Mouse (Mus musculus): ENCODE data around the gene Htt.

DNA sequence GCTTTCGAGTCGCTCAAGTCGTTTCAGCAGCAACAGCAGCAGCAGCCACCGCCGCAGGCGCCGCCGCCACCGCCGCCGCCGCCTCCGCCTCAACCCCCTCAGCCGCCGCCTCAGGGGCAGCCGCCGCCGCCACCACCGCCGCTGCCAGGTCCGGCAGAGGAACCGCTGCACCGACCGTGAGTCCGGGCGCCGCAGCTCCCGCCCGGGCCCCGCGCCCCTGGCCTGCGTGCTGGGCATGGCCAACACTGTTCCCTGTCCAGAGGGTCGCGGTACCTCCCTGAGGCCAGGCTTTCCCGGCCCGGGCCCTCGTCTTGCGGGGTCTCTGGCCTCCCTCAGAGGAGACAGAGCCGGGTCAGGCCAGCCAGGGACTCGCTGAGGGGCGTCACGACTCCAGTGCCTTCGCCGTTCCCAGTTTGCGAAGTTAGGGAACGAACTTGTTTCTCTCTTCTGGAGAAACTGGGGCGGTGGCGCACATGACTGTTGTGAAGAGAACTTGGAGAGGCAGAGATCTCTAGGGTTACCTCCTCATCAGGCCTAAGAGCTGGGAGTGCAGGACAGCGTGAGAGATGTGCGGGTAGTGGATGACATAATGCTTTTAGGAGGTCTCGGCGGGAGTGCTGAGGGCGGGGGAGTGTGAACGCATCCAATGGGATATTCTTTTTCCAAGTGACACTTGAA is 533 bp downstream of the Htt start:
- TF ChIP-seq CTCF (IDR thresholded peaks at IDR 0.05; ENCODE audit: insufficient read depth, low read length) = no peak
- TF ChIP-seq POLR2A (IDR thresholded peaks at IDR 0.05; ENCODE audit: borderline replicate concordance, extremely low read depth, low read depth, low read length) = no peak
